Mouse (Mus musculus) midbrain, embryonic 13.5 days (tissue): ENCODE measurements around the gene Trib2. TPM values are rescaled to one million over a fixed set of nuclear protein-coding genes. Genes with fewer than 3 reads are reported as not detected.

Source experiments
- ATAC-seq: fragments of 200-750 bp; cut with Nextera tagmentation; 2 replicates; pipeline ENCODE4 v1.8.0; 2017; ENCODE audit warnings: mild to moderate bottlenecking, moderate TSS enrichment, moderate library complexity
- H3K27ac ChIP-seq: fragments of 300-500 bp; sonication (generic); 2 replicates; pipeline ENCODE4 v1.5.1; 2015; ENCODE audit warnings: inconsistent platforms, mild to moderate bottlenecking, moderate library complexity
- H3K27me3 ChIP-seq: fragments of 300-500 bp; sonication (generic); 2 replicates; pipeline ENCODE4 v1.6.1; 2015; ENCODE audit warnings: mild to moderate bottlenecking, inconsistent platforms
- H3K36me3 ChIP-seq: fragments of 300-500 bp; sonication (generic); 2 replicates; pipeline ENCODE4 v1.6.1; 2015; ENCODE audit warnings: mild to moderate bottlenecking, inconsistent platforms
- H3K4me1 ChIP-seq: fragments of 300-500 bp; sonication (generic); replicated peaks from 2 replicates; pipeline ENCODE4 v1.6.1; 2015; ENCODE audit warnings: inconsistent platforms
- H3K4me2 ChIP-seq: fragments of 300-500 bp; sonication (generic); replicated peaks from 2 replicates; pipeline ENCODE4 v1.6.1; 2015; ENCODE audit warnings: moderate library complexity, mild to moderate bottlenecking, inconsistent platforms
- H3K4me3 ChIP-seq: fragments of 300-500 bp; sonication (generic); replicated peaks from 2 replicates; pipeline ENCODE4 v1.5.1; 2015; ENCODE audit warnings: mild to moderate bottlenecking, inconsistent platforms
- H3K9ac ChIP-seq: fragments of 300-500 bp; sonication (generic); replicated peaks from 2 replicates; pipeline ENCODE4 v1.6.1; 2015; ENCODE audit warnings: mild to moderate bottlenecking, inconsistent platforms
- H3K9me3 ChIP-seq: fragments of 300-500 bp; sonication (generic); 2 replicates; pipeline ENCODE4 v1.6.1; 2016; ENCODE audit warnings: mild to moderate bottlenecking, inconsistent platforms
- WGBS: fragments of 180-500 bp; shearing (Covaris S2); methylation state at CpG from one replicate; pipeline ENCODE4 v1.1.7; 2015; 5-methylcytosine and 5-hydroxymethylcytosine counted together
- microRNA-seq: library from miRNA; unstranded; fragments of <30 nt; microRNA quantifications from one replicate; pipeline ENCODE4, GENCODE M21; 2016
- polyA plus RNA-seq: library from polyadenylated mRNA; unstranded; fragments of >200 nt; fragmentation: Nextera tagmentation; extraction: Ambion mirVana; gene quantifications from 2 replicates; pipeline ENCODE4 v1.2.1, GENCODE M21; 2015

Gene Trib2
- polyA plus RNA-seq, 1 experiment from 2014 or later: 121 TPM

DNA sequence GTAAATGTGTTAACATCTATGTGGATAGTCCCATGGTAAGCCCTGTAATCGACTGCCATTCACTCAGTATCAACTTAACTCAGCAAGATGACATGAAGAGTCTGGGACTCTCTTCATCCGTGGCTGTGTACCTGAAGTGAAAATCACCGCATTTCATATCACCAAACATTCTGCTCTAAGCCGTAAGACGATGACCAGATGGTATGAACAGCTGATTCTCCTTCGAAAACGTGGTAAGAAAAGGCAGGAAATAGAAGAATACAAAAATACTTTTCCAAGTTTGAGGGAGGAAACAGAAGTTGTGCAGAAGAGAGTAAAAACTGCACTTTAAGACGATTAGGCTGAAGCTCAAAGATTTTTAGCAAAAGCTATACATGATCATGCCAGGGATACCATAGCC lies 59.4 kb downstream of the Trib2 start:
- ATAC-seq: no peak
- no peaks in the 10 kb centered on the region for H3K9me3 ChIP-seq

GRCm38 (mm10) chr12:15755030-15755690 lies 61.6 kb downstream of the Trib2 start:
- 82% methylated on average over 2 of the region's 2 CpGs for WGBS
- Histone ChIP-seq H3K4me1 (no peaks in the 10 kb centered on the region), H3K9ac (no peak overlapping the region), H3K4me2 (no peak overlapping the region), H3K4me3 (no peak overlapping the region), H3K9me3 (no peaks in the 10 kb centered on the region), H3K27me3 (no peaks in the 10 kb centered on the region), H3K36me3 (no peaks in the 10 kb centered on the region), H3K27ac (no peak overlapping the region)
- ATAC-seq: no peak

More for the DNA sequence above, 59.4 kb downstream of the Trib2 start:
- H3K27me3 ChIP-seq: no peaks in the 10 kb centered on the region
- no peaks in the 10 kb centered on the region for H3K4me1 ChIP-seq
- no peak overlapping the region for H3K9ac ChIP-seq
- 92% methylated on average over 8 of the region's 8 CpGs for WGBS
- no peak overlapping the region for H3K4me3 ChIP-seq
- no peaks in the 10 kb centered on the region for H3K36me3 ChIP-seq
- no peak overlapping the region for H3K27ac ChIP-seq
- H3K4me2 ChIP-seq: no peak overlapping the region

GRCm38 (mm10) chr12:15754602-15755001 lies 62.1 kb downstream of the Trib2 start:
- Histone ChIP-seq H3K4me2 (no peak overlapping the region), H3K9me3 (no peaks in the 10 kb centered on the region), H3K9ac (no peak overlapping the region), H3K27me3 (no peaks in the 10 kb centered on the region), H3K27ac (no peak overlapping the region), H3K36me3 (no peaks in the 10 kb centered on the region), H3K4me3 (no peak overlapping the region), H3K4me1 (no peaks in the 10 kb centered on the region)
- WGBS: 75% methylated on average over 2 of the region's 2 CpGs
- no peak for ATAC-seq

DNA sequence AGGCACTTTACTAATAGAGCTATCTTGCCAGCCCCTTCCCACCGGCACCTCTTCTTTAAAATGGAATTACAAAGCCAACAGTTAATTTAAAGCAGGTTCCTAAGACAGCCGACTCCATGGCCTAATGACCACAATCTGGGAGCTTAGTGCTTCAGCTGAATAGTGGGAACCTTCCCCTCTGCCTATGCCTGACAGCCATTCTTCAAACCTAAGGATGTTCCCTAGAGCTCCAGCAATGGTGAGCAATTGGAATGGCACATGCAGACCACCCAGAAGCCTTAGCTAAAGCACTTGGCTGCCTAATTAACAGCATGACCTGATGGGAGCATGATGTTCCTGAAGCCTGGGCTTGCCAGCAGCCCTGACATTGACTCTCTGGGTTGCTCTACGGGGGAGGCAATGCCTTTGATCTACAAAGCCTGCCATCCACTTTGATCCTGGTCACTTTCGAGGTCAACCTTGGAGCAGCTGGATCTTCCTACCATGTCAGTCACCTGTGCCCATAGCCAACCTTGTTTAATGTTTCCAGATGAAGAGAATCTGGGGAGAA lies 67.0 kb downstream of the Trib2 start:
- Histone ChIP-seq H3K9ac (no peak overlapping the region), H3K4me2 (no peak overlapping the region), H3K4me1 (no peaks in the 10 kb centered on the region), H3K27me3 (no peaks in the 10 kb centered on the region), H3K4me3 (no peak overlapping the region), H3K36me3 (no peaks in the 10 kb centered on the region), H3K27ac (no peak overlapping the region), H3K9me3 (no peaks in the 10 kb centered on the region)
- WGBS: 31% methylated on average over 4 of the region's 4 CpGs
- ATAC-seq: no peak

- no peak overlapping the region for H3K4me2 ChIP-seq
- no peak overlapping the region for H3K4me3 ChIP-seq
- H3K27me3 ChIP-seq: no peaks in the 10 kb centered on the region
- no peaks in the 10 kb centered on the region for H3K4me1 ChIP-seq
- no peak overlapping the region for H3K9ac ChIP-seq
- no peak for ATAC-seq
- H3K36me3 ChIP-seq: no peaks in the 10 kb centered on the region
- 82% methylated on average over 10 of the region's 10 CpGs for WGBS
- H3K27ac ChIP-seq: no peak overlapping the region
- H3K9me3 ChIP-seq: no peaks in the 10 kb centered on the region
Observed at GRCm38 (mm10) chr12:15745752-15746151, 71.0 kb downstream of the Trib2 start.

Small RNA genes within 50 kb of the gene (microRNA-seq; reads per million reads assigned to microRNA genes)
- gene Mir6387: not detected
